Mouse (Mus musculus) midbrain, embryonic 16.5 days (tissue): ENCODE measurements around the gene Ddi1. TPM values are rescaled to one million over a fixed set of nuclear protein-coding genes. Genes with fewer than 3 reads are reported as not detected.

ENCODE experiments used
- ATAC-seq: fragments of 200-750 bp; cut with Nextera tagmentation; 2 replicates; pipeline ENCODE4 v1.8.0; 2017; ENCODE audit warnings: moderate TSS enrichment
- H3K27ac ChIP-seq: fragments of 300-500 bp; sonication (generic); 2 replicates; pipeline ENCODE4 v1.5.1; 2014; ENCODE audit warnings: mild to moderate bottlenecking, low read length, mixed read lengths
- H3K27me3 ChIP-seq: fragments of 300-500 bp; sonication (generic); 2 replicates; pipeline ENCODE4 v1.6.1; 2014; ENCODE audit warnings: low read depth, low read length, mixed read lengths; ENCODE audit not compliant: control insufficient read depth, insufficient read depth
- H3K36me3 ChIP-seq: fragments of 300-500 bp; sonication (generic); 2 replicates; pipeline ENCODE4 v1.6.1; 2014; ENCODE audit warnings: mild to moderate bottlenecking, low read length, moderate library complexity, mixed read lengths; ENCODE audit not compliant: control insufficient read depth, insufficient read depth
- H3K4me1 ChIP-seq: fragments of 300-500 bp; sonication (generic); 2 replicates; pipeline ENCODE4 v1.6.1; 2014; ENCODE audit warnings: mild to moderate bottlenecking, low read length, mixed read lengths; ENCODE audit not compliant: control insufficient read depth, insufficient read depth
- H3K4me2 ChIP-seq: fragments of 300-500 bp; sonication (generic); 2 replicates; pipeline ENCODE4 v1.6.1; 2014; ENCODE audit warnings: mild to moderate bottlenecking, low read length, mixed read lengths
- H3K4me3 ChIP-seq: fragments of 300-500 bp; sonication (generic); 2 replicates; pipeline ENCODE4 v1.5.1; 2014; ENCODE audit warnings: low read depth, mild to moderate bottlenecking, low read length, moderate library complexity, mixed read lengths
- H3K9ac ChIP-seq: fragments of 300-500 bp; sonication (generic); 2 replicates; pipeline ENCODE4 v1.6.1; 2014; ENCODE audit warnings: low read depth, low read length, mixed read lengths
- H3K9me3 ChIP-seq: fragments of 300-500 bp; sonication (generic); replicated peaks from 2 replicates; pipeline ENCODE4 v1.6.1; 2014; ENCODE audit warnings: mild to moderate bottlenecking, low read length, mixed read lengths; ENCODE audit not compliant: control insufficient read depth, poor library complexity, severe bottlenecking
- WGBS: fragments of 180-500 bp; shearing (Covaris S2); extraction: QIAGEN DNeasy Blood & Tissue Kit; methylation state at CpG from one replicate; pipeline ENCODE4 v1.1.7; 2014; 5-methylcytosine and 5-hydroxymethylcytosine counted together
- polyA plus RNA-seq: library from polyadenylated mRNA; unstranded; fragments of >200 nt; fragmentation: Nextera tagmentation; extraction: Ambion mirVana; gene quantifications from 2 replicates; pipeline ENCODE4 v1.2.1, GENCODE M21; 2015

The Ddi1 gene
- polyA plus RNA-seq, result not detected in 2 replicates

- WGBS, result 70% methylated on average over 1 of the region's 1 CpGs
- H3K4me2 ChIP-seq, result no peak within 1 kb of the TSS
- H3K27me3 ChIP-seq, result no peaks in the 10 kb centered on the region
- no peaks in the 10 kb centered on the region for H3K36me3 ChIP-seq
- no peaks in the 10 kb centered on the region for H3K9me3 ChIP-seq
- no peaks in the 10 kb centered on the region for H3K4me1 ChIP-seq
- no peak for ATAC-seq
- no peak within 1 kb of the TSS for H3K27ac ChIP-seq
- H3K4me3 ChIP-seq, result no peak within 1 kb of the TSS
- H3K9ac ChIP-seq, result no peak within 1 kb of the TSS
These were observed at the start of gene Ddi1 for GRCm38 (mm10) chr9:6269796-6270280. Gene Ddi1, minus strand, starts transcription at chr9:6269846.

- Histone ChIP-seq H3K27me3 (no peaks in the 10 kb centered on the region), H3K4me2 (no peak overlapping the region), H3K36me3 (no peaks in the 10 kb centered on the region), H3K27ac (no peak overlapping the region), H3K9me3 (no peaks in the 10 kb centered on the region), H3K4me1 (no peaks in the 10 kb centered on the region), H3K9ac (no peak overlapping the region), H3K4me3 (no peak overlapping the region)
- ATAC-seq, result no peak
- 100% methylated on average over 1 of the region's 1 CpGs for WGBS
These were observed 47.5 kb upstream of the Ddi1 start for GRCm38 (mm10) chr9:6317114-6317513.

GRCm38 (mm10) chr9:6305847-6306246, 36.2 kb upstream of the Ddi1 start:
- no peak overlapping the region for H3K27ac ChIP-seq
- 93% methylated on average over 3 of the region's 3 CpGs for WGBS

GRCm38 (mm10) chr9:6304590-6304989, 34.9 kb upstream of the Ddi1 start:
- no peaks in the 10 kb centered on the region for H3K36me3 ChIP-seq
- no peak overlapping the region for H3K9ac ChIP-seq
- H3K27me3 ChIP-seq, result no peaks in the 10 kb centered on the region
- H3K4me3 ChIP-seq, result no peak overlapping the region
- no peak overlapping the region for H3K4me2 ChIP-seq
- no peaks in the 10 kb centered on the region for H3K4me1 ChIP-seq
- 90% methylated on average over 3 of the region's 3 CpGs for WGBS
- H3K9me3 ChIP-seq, result no peaks in the 10 kb centered on the region
- H3K27ac ChIP-seq, result no peak overlapping the region
- ATAC-seq, result no peak

More at GRCm38 (mm10) chr9:6305847-6306246, 36.2 kb upstream of the Ddi1 start:
- Histone ChIP-seq H3K9me3 (no peaks in the 10 kb centered on the region), H3K36me3 (no peaks in the 10 kb centered on the region), H3K4me1 (no peaks in the 10 kb centered on the region), H3K9ac (no peak overlapping the region), H3K4me3 (no peak overlapping the region), H3K27me3 (no peaks in the 10 kb centered on the region), H3K4me2 (no peak overlapping the region)
- no peak for ATAC-seq

- no peak for ATAC-seq
- WGBS, result 89% methylated on average over 3 of the region's 3 CpGs
- Histone ChIP-seq H3K4me3 (no peak overlapping the region), H3K9ac (no peak overlapping the region), H3K4me2 (no peak overlapping the region), H3K27me3 (no peaks in the 10 kb centered on the region), H3K9me3 (no peaks in the 10 kb centered on the region), H3K4me1 (no peaks in the 10 kb centered on the region), H3K36me3 (no peaks in the 10 kb centered on the region), H3K27ac (no peak overlapping the region)
These were observed 32.4 kb upstream of the Ddi1 start for GRCm38 (mm10) chr9:6302050-6302449.

GRCm38 (mm10) chr9:6298547-6298946, 28.9 kb upstream of the Ddi1 start:
- WGBS, result 81% methylated on average over 2 of the region's 2 CpGs
- no peak overlapping the region for H3K4me3 ChIP-seq
- no peak for ATAC-seq
- H3K36me3 ChIP-seq, result no peaks in the 10 kb centered on the region
- H3K9ac ChIP-seq, result no peak overlapping the region
- H3K27ac ChIP-seq, result no peak overlapping the region
- H3K27me3 ChIP-seq, result no peaks in the 10 kb centered on the region
- H3K9me3 ChIP-seq, result no peaks in the 10 kb centered on the region
- no peak overlapping the region for H3K4me2 ChIP-seq
- no peaks in the 10 kb centered on the region for H3K4me1 ChIP-seq

- peaks cover 4% of the 10 kb centered on the region; the same call in 1 of the 2 replicates for H3K4me1 ChIP-seq
- no peak overlapping the region for H3K4me2 ChIP-seq
- H3K9me3 ChIP-seq, result no peaks in the 10 kb centered on the region
- peak; percentile 42; the same call in 1 of the 2 replicates for ATAC-seq
- H3K27ac ChIP-seq, result no peak overlapping the region
- no peak overlapping the region for H3K4me3 ChIP-seq
- H3K27me3 ChIP-seq, result no peaks in the 10 kb centered on the region
- WGBS, result 14% methylated on average over 2 of the region's 2 CpGs
- no peaks in the 10 kb centered on the region for H3K36me3 ChIP-seq
- H3K9ac ChIP-seq, result no peak overlapping the region
These were observed 19.6 kb upstream of the Ddi1 start for GRCm38 (mm10) chr9:6289211-6289696.

- Histone ChIP-seq H3K9ac (no peak overlapping the region), H3K9me3 (no peaks in the 10 kb centered on the region), H3K4me1 (peaks cover 4% of the 10 kb centered on the region; the same call in 1 of the 2 replicates), H3K36me3 (no peaks in the 10 kb centered on the region), H3K4me3 (no peak overlapping the region), H3K27ac (no peak overlapping the region), H3K4me2 (no peak overlapping the region), H3K27me3 (no peaks in the 10 kb centered on the region)
- ATAC-seq, result no peak
- 26% methylated on average over 1 of the region's 1 CpGs for WGBS
These were observed 17.1 kb upstream of the Ddi1 start for GRCm38 (mm10) chr9:6286770-6287169.

GRCm38 (mm10) chr9:6277526-6277925, 7.9 kb upstream of the Ddi1 start:
- no peaks in the 10 kb centered on the region for H3K27me3 ChIP-seq
- no peak overlapping the region for H3K4me2 ChIP-seq
- no peak for ATAC-seq
- no peaks in the 10 kb centered on the region for H3K36me3 ChIP-seq
- H3K27ac ChIP-seq, result no peak overlapping the region
- H3K4me3 ChIP-seq, result no peak overlapping the region
- H3K4me1 ChIP-seq, result no peaks in the 10 kb centered on the region
- H3K9me3 ChIP-seq, result no peaks in the 10 kb centered on the region
- no peak overlapping the region for H3K9ac ChIP-seq
